Mouse (Mus musculus): ENCODE measurements around the gene Vps25. TPM values are rescaled to one million over a fixed set of nuclear protein-coding genes. Genes with fewer than 3 reads are reported as not detected.

Vps25 gene
- 132 and 149 TPM in 2 replicates for polyA plus RNA-seq (2015; fragmentation: Nextera tagmentation; extraction: Ambion mirVana)

GRCm38 (mm10) chr11:101253613-101254389 is at the start of gene Vps25:
Vps25 (plus strand) TSS chr11:101253707.
- peak; percentile 87 for DNase-seq (ENCODE audit: low spot score)

DNA sequence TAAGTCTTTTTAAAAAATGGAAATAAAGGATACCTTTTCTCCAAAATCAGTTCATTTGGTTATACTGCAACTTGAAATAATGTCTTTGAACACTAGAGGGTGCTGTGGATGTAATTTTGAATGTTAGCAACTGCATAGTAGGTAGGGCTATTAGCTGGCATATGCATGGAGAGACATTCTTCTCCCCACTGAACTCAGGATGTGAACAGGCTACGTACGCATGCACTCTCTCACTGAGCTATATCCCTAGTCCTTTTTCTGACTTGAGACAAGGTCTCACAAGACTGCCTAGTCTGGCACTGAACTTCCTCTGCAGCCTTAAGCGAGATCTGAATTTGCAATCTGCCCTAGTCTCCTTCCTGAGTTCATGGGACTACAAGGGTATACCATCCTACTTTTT is 41.5 kb upstream of the Vps25 start:
- DNase-seq (ENCODE audit: low spot score), result peak; percentile 84

DNA sequence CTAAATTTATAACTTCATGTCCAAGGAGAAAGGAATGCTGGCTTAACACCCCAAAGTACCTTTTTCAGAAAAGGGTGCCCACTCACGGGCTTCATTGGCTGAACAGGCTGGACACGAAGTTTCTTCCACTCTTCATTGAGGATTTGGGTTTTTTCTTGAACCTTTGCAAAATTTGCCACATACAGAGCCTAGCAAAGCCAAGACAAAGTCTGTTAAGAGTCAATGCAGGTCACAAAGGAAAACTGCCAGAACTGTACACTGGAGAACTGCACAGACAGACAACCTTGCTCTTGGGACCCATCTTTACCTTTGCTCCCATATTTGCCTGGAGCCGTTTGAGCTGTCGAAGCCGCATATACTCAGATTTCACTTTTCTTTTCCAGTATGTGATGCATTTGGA is 36.6 kb upstream of the Vps25 start:
- DNase-seq (ENCODE audit: low spot score), result no peak

DNA sequence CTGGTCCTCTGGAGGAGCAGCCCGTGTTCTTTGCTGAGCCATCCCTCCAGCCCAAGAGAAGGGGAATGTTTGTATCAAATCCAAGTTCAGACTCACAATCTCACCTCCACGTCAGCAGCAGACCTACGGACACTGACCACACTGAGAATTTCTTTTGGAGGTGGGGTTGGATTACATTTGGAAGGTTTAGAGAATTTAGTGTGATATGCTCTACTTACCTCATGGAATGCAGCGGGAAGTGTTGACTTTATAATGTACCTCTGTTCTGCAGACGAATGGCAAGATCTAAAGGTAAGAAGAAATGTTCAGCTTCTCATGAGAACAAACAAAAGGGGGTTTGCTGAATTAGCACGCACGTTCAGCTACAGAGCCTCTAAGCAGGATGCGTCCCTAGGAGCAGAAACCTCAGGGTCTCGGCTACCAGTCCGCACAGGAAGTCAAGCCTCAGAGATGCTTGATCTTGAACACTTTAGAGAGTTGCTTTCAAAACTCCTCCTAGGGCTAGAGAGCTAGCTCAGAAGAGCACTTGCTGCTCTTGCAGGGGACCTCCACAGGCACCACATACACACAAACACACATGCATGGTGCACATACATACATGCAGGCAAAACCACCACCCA is 35.0 kb upstream of the Vps25 start:
- peak; percentile 73 for DNase-seq (ENCODE audit: low spot score)

DNA sequence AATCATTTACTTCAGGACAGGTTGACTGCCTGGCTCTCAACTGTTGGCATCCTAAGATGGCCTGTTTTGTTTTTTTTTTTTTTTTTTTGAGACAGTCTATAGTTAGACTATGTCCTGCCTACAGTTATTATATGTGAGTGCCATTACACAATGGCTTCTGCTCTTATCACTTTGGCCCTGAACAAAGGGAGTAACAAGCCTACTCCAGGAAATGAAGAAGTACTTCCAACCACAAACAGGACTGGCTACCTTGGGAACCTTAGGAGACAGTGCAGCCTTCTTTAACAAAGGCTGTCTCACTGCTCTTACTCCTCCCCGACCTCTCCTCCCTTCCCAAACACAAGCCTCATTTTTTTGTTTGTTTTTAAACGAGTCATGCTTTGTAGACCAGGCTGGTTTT is 32.7 kb upstream of the Vps25 start:
- DNase-seq (ENCODE audit: low spot score), result no peak

DNA sequence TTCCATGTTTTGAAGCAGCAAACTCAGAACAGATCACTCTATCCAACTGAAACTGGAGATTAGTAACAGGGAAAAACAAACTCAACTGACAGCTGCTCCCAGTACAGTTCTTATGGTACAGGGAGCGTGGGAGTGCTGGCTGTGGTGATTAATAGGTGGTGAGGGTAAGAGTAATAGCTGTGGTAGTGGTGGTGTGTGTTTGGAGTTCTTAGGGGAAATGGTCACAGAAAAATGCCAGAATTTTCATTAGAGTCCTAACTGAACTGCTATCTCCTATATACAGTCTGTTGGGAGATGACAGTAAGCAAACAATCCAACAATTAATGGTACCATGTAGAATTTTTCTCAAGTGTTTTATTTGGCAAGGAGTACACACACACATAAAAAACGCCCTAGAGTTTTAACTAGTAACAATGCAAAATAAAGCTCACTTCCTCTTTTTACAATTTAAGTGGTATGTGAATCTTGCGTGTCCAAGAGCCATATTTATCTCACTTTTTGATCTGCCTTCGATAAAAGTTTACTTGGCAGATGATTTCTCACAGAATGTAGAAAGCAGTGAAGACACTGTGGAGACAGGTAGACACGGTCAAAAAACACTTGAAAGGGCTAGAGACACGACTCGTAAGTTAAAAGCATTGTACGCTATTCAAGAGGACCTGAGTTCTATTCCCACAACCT is 32.1 kb upstream of the Vps25 start:
- no peak for DNase-seq (ENCODE audit: low spot score)

DNA sequence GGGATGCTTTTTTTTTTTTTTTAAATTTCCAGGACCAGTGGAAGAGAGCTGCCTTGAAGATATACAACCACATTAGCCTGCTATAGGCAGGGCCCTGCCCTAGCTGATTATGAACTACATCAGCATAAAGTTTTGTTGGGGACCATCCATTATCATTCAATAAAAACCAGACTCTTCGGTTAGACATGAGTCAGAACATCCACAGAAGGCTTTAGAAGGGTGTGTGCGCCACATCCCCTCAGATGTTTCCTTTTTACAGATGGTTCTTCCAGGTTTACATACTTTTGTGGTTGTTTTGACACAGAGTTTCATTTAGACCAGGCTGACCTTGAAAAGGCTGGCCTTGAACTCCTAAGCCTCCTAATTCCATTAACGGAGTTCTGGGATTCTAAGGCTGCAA is 29.2 kb upstream of the Vps25 start:
- no peak for DNase-seq (ENCODE audit: low spot score)

GRCm38 (mm10) chr11:101225331-101226064 is 28.0 kb upstream of the Vps25 start:
- no peak for DNase-seq (ENCODE audit: low spot score)

DNA sequence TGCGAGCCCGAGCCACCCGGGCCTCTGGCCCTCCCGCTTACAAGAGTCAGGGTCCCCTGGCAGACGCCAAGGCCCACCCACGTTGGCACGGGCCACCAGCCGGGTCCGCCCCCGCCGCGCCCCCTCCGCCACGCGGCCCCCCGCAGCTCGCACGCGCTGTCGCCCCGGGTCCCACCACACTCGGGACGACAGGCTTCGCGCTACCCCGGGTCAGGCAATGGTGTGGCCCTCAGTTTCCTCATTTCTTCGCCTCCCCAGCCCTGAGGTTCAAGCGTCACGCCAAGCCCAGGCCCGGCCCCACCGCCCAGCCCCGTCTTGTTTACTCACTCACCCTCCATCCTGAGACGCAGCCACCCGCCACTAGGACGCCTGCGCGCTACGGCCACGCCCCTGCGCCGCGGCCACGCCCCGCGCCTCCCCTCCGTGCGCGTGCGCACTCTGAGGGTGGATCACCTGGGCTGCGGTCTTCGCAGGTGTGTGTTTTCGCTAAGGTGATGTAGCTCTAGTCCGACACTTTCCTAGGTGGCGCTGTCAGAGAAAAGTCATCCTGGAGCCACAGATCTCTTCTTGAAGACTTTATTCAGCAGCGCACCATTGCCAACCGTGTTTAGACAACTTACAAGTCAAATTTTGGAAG is 27.3 kb upstream of the Vps25 start, which contains the start of gene Ezh1:
Gene Ezh1 (minus strand): TSS at position 399 of the 637 bp plus-strand sequence.
- DNase-seq (ENCODE audit: low spot score), result peak; percentile 86

DNA sequence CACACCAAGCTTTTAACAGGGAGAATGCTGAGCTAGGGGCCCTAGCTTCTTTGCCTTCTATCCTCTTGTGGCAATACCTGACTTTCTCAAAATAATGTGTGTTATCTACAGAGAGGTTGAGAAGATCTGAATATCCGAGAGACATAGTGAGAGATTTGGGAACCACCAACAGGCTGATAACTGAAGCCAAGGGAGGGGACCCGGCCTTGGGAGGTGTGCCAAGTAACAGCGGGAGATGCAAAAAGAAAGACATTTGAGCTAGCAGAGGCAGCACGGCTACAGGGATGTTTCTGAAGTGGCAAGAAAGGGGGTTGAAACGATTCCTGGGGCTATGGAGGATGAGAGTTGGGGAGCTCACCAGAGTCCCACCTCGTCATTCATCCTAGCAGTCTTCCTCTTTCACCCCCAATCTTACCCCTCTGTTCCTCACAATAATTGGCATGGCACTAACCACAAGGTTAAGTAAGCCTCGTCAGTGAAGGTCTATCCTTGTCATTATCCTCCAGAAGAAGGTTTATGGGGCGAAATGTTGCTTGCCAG is 24.1 kb upstream of the Vps25 start:
- no peak for DNase-seq (ENCODE audit: low spot score)

DNA sequence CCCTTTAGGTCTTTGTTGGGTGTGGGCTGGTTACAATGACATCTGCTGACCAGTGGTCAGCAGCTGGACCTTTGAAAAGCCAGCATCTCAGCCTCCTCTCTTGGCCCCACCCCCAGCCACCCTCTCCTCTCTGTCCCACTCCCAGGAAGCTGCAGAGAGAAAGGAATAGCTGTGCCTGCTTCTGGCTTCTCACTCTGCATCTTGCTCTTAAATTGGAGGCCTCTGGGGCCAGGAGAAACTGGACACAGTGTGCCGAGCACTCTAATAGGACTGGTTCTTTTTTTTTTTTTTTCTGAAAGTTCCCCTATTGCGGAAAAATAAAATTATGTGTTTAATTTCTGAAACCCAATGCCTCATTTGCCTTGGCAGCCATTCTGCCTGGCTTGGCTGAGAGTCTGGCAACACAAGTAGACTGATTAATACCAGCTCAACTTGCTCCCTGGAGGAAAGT is 23.4 kb upstream of the Vps25 start:
- no peak for DNase-seq (ENCODE audit: low spot score)

DNA sequence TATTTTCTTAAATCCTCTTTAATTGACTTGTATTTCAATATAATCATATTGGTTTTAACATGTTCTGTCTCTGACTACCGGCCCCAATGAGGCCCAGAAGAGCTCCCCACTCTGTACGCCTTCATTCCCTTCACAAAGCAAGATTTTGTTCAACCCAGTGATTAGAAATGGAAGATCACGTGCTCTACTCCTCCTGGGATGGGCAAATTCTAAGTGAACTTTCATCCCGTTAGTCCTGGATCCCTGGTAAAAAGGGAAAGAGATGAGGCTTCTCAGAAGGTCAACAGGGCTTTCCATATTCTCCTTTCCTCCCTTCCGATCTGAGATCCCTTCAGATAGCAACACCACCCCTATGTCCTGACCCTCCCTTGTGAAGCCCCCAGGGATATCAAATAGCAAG is 23.0 kb upstream of the Vps25 start:
- no peak for DNase-seq (ENCODE audit: low spot score)

- DNase-seq (ENCODE audit: low spot score), result no peak
These were observed 22.3 kb upstream of the Vps25 start for GRCm38 (mm10) chr11:101230991-101231871.

DNA sequence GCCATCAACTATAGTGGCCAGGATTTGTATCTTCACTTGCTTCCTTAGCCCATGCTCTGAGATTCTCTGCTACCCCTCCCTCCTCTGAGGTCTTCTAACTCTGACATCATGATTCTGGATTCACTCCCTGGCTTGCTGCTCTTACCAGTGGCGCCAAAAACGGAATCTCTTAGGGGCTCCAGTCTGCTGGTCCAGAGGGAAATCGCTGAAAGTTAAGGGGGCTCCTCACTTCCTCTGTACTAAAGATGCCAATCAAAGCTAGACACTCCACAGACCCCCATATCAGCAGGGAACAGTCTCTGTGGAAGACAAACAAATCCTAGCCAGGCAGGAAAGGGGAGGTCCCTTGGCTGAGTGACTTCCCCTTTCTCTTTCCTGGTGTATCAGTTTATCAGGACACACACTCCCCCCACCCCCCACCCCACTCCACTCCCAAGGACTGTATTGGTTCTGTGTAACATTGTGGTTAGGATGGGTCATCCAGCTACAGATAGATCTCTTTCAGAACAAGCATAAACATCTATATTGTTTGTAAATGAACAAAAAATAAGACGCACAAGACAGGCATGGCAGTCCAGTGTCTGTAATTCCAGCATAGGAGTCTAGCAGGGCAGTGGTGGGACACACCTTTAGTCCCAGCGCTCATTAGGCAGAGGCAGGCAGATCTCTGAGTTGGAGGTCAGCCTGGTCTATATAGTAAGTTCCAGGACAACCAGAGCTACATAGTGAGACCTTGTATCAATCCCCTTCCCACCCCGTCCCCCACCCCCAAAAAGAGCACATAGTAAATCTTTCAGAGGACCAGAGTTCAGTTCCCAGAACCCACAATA is 21.3 kb upstream of the Vps25 start:
- DNase-seq (ENCODE audit: low spot score), result no peak

- no peak for DNase-seq (ENCODE audit: low spot score)
These were observed 20.3 kb upstream of the Vps25 start for GRCm38 (mm10) chr11:101233240-101233639.

GRCm38 (mm10) chr11:101234124-101234523 is 19.4 kb upstream of the Vps25 start:
- no peak for DNase-seq (ENCODE audit: low spot score)

DNA sequence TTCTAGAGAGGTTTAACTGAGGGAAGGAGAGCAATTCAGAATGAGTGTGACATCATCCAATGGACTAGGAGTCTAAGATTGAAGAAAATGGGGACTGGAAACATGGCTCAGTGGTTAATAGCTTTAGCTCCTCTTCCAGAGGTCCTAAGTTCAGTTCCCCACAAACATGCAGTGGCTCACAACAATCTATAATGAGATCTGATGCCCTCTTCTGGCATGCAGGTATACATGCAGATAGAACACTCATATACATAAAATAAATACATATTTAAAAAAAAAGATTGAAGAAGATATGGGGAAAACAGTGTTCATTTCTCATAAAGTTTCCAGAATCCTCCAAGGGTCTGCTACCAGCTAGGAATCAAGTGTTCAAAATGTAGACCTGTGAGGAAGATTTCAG is 18.1 kb upstream of the Vps25 start:
- no peak for DNase-seq (ENCODE audit: low spot score)

GRCm38 (mm10) chr11:101236782-101237181 is 16.7 kb upstream of the Vps25 start:
- no peak for DNase-seq (ENCODE audit: low spot score)

Measured in thymus, postnatal 0 days (tissue).